Mouse (Mus musculus): ENCODE measurements at regions not wholly inside any gene's neighbourhood (a gene's known extent, or its start where the extent isn't known, plus 50 kb on each side); places are given as distances from the start of the nearest gene placed in this dataset.

GRCm38 (mm10) chrX:167088438-167088837 is 120.7 kb downstream of the Tmsb4x start:
- H3K4me2 ChIP-seq (ENCODE audit: low read depth, low read length): no peak overlapping the region
- H3K4me1 ChIP-seq (ENCODE audit: control insufficient read depth, insufficient read depth, low read length): no peaks in the 10 kb centered on the region
- DNase-seq (ENCODE audit: low spot score) (no peak), ATAC-seq (replicated peaks; ENCODE audit: insufficient number of reproducible peaks, low FRiP score, low TSS enrichment, low read depth) (no peak)
- H3K9me3 ChIP-seq (replicated peaks; ENCODE audit: control insufficient read depth, low read length): no peaks in the 10 kb centered on the region
- no peaks in the 10 kb centered on the region for H3K27me3 ChIP-seq (ENCODE audit: control insufficient read depth, insufficient read depth, low read length)
- no peak overlapping the region for H3K27ac ChIP-seq (replicated peaks; ENCODE audit: low read depth, low read length)
- H3K9ac ChIP-seq (replicated peaks; ENCODE audit: low read length): no peak overlapping the region
- H3K4me3 ChIP-seq (ENCODE audit: low read depth, low read length): no peak overlapping the region
- WGBS: 38% methylated on average over 2 of the region's 2 CpGs
- H3K36me3 ChIP-seq (replicated peaks; ENCODE audit: control insufficient read depth, insufficient read depth, low read depth, low read length): no peaks in the 10 kb centered on the region

DNA sequence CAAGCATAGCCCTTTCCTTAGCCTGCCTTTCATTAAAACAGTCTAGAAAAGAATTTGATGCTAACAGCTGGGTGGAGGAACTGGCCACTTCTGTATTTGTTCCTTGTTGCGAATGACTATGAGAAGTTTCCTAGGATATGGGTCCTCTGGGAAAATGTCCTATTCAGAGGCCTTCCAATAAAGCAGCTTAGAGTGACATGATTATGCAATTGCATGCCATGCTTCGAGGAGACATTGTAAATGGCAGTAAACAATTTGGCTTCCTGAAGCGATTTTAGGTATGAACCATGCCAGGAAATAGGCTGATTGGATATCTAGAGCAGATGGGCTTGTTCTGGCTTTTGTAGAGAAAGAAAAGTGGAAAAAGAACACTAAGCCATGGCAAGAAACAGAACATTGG is 128.3 kb downstream of the Tmsb4x start:
- no peak overlapping the region for H3K4me3 ChIP-seq (ENCODE audit: low read depth, low read length)
- ATAC-seq (replicated peaks; ENCODE audit: insufficient number of reproducible peaks, low FRiP score, low TSS enrichment, low read depth) (no peak), DNase-seq (ENCODE audit: low spot score) (no peak)
- H3K27ac ChIP-seq (replicated peaks; ENCODE audit: low read depth, low read length): no peak overlapping the region
- H3K4me1 ChIP-seq (ENCODE audit: control insufficient read depth, insufficient read depth, low read length): no peaks in the 10 kb centered on the region
- H3K9me3 ChIP-seq (replicated peaks; ENCODE audit: control insufficient read depth, low read length): no peaks in the 10 kb centered on the region
- no peak overlapping the region for H3K9ac ChIP-seq (replicated peaks; ENCODE audit: low read length)
- 68% methylated on average over 3 of the region's 3 CpGs for WGBS
- no peaks in the 10 kb centered on the region for H3K36me3 ChIP-seq (replicated peaks; ENCODE audit: control insufficient read depth, insufficient read depth, low read depth, low read length)
- H3K4me2 ChIP-seq (ENCODE audit: low read depth, low read length): no peak overlapping the region
- no peaks in the 10 kb centered on the region for H3K27me3 ChIP-seq (ENCODE audit: control insufficient read depth, insufficient read depth, low read length)

DNA sequence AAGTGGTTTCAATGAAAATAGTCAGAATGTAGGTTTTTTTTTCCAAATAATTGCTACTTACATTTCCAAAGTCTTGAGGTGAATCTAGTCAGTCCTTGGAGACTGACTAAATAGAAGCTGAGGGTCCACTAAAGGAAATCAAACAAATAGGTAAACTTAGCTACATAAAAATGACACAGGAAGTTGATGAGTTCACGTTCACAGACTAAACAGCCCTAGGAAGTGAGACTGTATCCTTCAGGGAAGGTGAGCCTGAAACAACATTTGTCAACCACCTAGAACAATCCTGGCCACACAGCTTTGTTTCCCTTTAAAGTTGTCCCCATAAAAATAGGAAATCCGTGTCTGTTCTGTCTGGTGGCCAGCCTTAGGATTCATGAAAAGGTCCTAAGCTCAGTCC is 140.0 kb downstream of the Tmsb4x start:
- no peaks in the 10 kb centered on the region for H3K4me1 ChIP-seq (ENCODE audit: control insufficient read depth, insufficient read depth, low read length)
- no peak overlapping the region for H3K4me2 ChIP-seq (ENCODE audit: low read depth, low read length)
- no peak overlapping the region for H3K9ac ChIP-seq (replicated peaks; ENCODE audit: low read length)
- H3K36me3 ChIP-seq (replicated peaks; ENCODE audit: control insufficient read depth, insufficient read depth, low read depth, low read length): no peaks in the 10 kb centered on the region
- H3K27ac ChIP-seq (replicated peaks; ENCODE audit: low read depth, low read length): no peak overlapping the region
- H3K27me3 ChIP-seq (ENCODE audit: control insufficient read depth, insufficient read depth, low read length): no peaks in the 10 kb centered on the region
- 77% methylated on average over 2 of the region's 2 CpGs for WGBS
- no peaks in the 10 kb centered on the region for H3K9me3 ChIP-seq (replicated peaks; ENCODE audit: control insufficient read depth, low read length)
- DNase-seq (ENCODE audit: low spot score) (no peak), ATAC-seq (replicated peaks; ENCODE audit: insufficient number of reproducible peaks, low FRiP score, low TSS enrichment, low read depth) (no peak)
- no peak overlapping the region for H3K4me3 ChIP-seq (ENCODE audit: low read depth, low read length)

- ATAC-seq (replicated peaks; ENCODE audit: insufficient number of reproducible peaks, low FRiP score, low TSS enrichment, low read depth) (no peak), DNase-seq (ENCODE audit: low spot score) (peak; percentile 4)
- H3K4me3 ChIP-seq (ENCODE audit: low read depth, low read length): no peak overlapping the region
- H3K27ac ChIP-seq (replicated peaks; ENCODE audit: low read depth, low read length): no peak overlapping the region
- H3K36me3 ChIP-seq (replicated peaks; ENCODE audit: control insufficient read depth, insufficient read depth, low read depth, low read length): no peaks in the 10 kb centered on the region
- no peak overlapping the region for H3K4me2 ChIP-seq (ENCODE audit: low read depth, low read length)
- 47% methylated on average over 3 of the region's 3 CpGs for WGBS
- H3K9me3 ChIP-seq (replicated peaks; ENCODE audit: control insufficient read depth, low read length): no peaks in the 10 kb centered on the region
- H3K4me1 ChIP-seq (ENCODE audit: control insufficient read depth, insufficient read depth, low read length): no peaks in the 10 kb centered on the region
- H3K27me3 ChIP-seq (ENCODE audit: control insufficient read depth, insufficient read depth, low read length): no peaks in the 10 kb centered on the region
- H3K9ac ChIP-seq (replicated peaks; ENCODE audit: low read length): no peak overlapping the region
Measured at GRCm38 (mm10) chrX:167067918-167068317, 141.2 kb downstream of the Tmsb4x start.

GRCm38 (mm10) chrX:167063881-167064280 is 145.2 kb downstream of the Tmsb4x start:
- 56% methylated on average over 4 of the region's 4 CpGs for WGBS
- Histone ChIP-seq H3K27me3 (ENCODE audit: control insufficient read depth, insufficient read depth, low read length) (no peaks in the 10 kb centered on the region; the same call in 1 of the 2 replicates), H3K4me2 (ENCODE audit: low read depth, low read length) (no peak overlapping the region), H3K27ac (replicated peaks; ENCODE audit: low read depth, low read length) (no peak overlapping the region), H3K9me3 (replicated peaks; ENCODE audit: control insufficient read depth, low read length) (no peaks in the 10 kb centered on the region), H3K4me3 (ENCODE audit: low read depth, low read length) (no peak overlapping the region), H3K9ac (replicated peaks; ENCODE audit: low read length) (no peak overlapping the region), H3K4me1 (ENCODE audit: control insufficient read depth, insufficient read depth, low read length) (no peaks in the 10 kb centered on the region), H3K36me3 (replicated peaks; ENCODE audit: control insufficient read depth, insufficient read depth, low read depth, low read length) (no peaks in the 10 kb centered on the region)
- DNase-seq (ENCODE audit: low spot score): no peak
- ATAC-seq (replicated peaks; ENCODE audit: insufficient number of reproducible peaks, low FRiP score, low TSS enrichment, low read depth): no peak

DNA sequence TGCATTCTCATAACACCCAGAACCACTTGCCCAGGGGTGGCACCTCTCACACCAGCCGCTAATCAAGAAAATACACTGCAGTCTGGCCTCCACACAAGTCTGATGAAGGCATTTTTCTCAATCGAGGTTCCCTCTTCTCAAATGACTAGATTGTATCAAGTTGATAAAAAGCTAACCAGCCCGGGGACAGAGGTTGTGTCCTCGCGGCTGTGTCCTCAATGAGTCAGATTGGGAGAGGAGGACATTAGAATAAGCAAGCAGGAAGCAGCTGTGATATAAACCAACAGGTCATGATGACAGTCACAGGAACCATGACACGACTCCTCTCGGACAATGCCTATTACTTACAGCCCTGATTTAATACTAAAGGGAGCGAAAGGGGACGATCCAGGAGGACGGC is 156.7 kb downstream of the Tmsb4x start:
- Histone ChIP-seq H3K4me2 (ENCODE audit: low read depth, low read length) (no peak overlapping the region), H3K9me3 (replicated peaks; ENCODE audit: control insufficient read depth, low read length) (no peaks in the 10 kb centered on the region), H3K27ac (replicated peaks; ENCODE audit: low read depth, low read length) (no peak overlapping the region), H3K4me3 (ENCODE audit: low read depth, low read length) (no peak overlapping the region), H3K4me1 (ENCODE audit: control insufficient read depth, insufficient read depth, low read length) (no peaks in the 10 kb centered on the region), H3K36me3 (replicated peaks; ENCODE audit: control insufficient read depth, insufficient read depth, low read depth, low read length) (no peaks in the 10 kb centered on the region), H3K27me3 (ENCODE audit: control insufficient read depth, insufficient read depth, low read length) (no peaks in the 10 kb centered on the region), H3K9ac (replicated peaks; ENCODE audit: low read length) (no peak overlapping the region)
- ATAC-seq (replicated peaks; ENCODE audit: insufficient number of reproducible peaks, low FRiP score, low TSS enrichment, low read depth) (no peak), DNase-seq (ENCODE audit: low spot score) (no peak)
- WGBS: 84% methylated on average over 10 of the region's 10 CpGs

DNA sequence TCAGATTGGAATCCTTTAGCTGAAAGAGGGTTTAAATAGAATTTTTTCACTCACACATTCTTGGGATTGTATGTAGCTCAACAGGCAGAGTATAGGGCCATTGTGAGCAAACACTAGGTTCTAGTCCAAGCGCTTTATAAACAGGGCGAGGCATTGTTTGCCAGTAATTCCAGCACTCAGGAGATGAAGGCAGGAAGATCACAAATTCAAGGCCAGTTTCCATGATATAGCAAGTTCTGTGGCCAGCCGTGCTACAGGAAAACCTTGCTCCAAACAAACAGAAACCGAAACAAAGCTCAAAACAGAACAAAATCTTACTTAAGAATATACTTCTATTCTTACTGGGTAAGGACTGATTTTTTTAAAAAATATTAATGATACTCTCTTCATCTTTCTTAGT is 159.0 kb downstream of the Tmsb4x start:
- Histone ChIP-seq H3K4me1 (ENCODE audit: control insufficient read depth, insufficient read depth, low read length) (no peaks in the 10 kb centered on the region), H3K9ac (replicated peaks; ENCODE audit: low read length) (no peak overlapping the region), H3K36me3 (replicated peaks; ENCODE audit: control insufficient read depth, insufficient read depth, low read depth, low read length) (no peaks in the 10 kb centered on the region), H3K27me3 (ENCODE audit: control insufficient read depth, insufficient read depth, low read length) (no peaks in the 10 kb centered on the region), H3K9me3 (replicated peaks; ENCODE audit: control insufficient read depth, low read length) (no peaks in the 10 kb centered on the region), H3K4me2 (ENCODE audit: low read depth, low read length) (no peak overlapping the region), H3K4me3 (ENCODE audit: low read depth, low read length) (no peak overlapping the region), H3K27ac (replicated peaks; ENCODE audit: low read depth, low read length) (no peak overlapping the region)
- DNase-seq (ENCODE audit: low spot score) (no peak), ATAC-seq (replicated peaks; ENCODE audit: insufficient number of reproducible peaks, low FRiP score, low TSS enrichment, low read depth) (no peak)
- WGBS: 91% methylated on average over 4 of the region's 4 CpGs

- Histone ChIP-seq H3K9ac (replicated peaks; ENCODE audit: low read length) (no peak overlapping the region), H3K27ac (replicated peaks; ENCODE audit: low read depth, low read length) (no peak overlapping the region), H3K4me2 (ENCODE audit: low read depth, low read length) (no peak overlapping the region), H3K4me1 (ENCODE audit: control insufficient read depth, insufficient read depth, low read length) (no peaks in the 10 kb centered on the region), H3K9me3 (replicated peaks; ENCODE audit: control insufficient read depth, low read length) (no peaks in the 10 kb centered on the region), H3K27me3 (ENCODE audit: control insufficient read depth, insufficient read depth, low read length) (no peaks in the 10 kb centered on the region), H3K36me3 (replicated peaks; ENCODE audit: control insufficient read depth, insufficient read depth, low read depth, low read length) (no peaks in the 10 kb centered on the region), H3K4me3 (ENCODE audit: low read depth, low read length) (no peak overlapping the region)
- WGBS: 77% methylated on average over 5 of the region's 5 CpGs
- DNase-seq (ENCODE audit: low spot score) (peak; percentile 18), ATAC-seq (replicated peaks; ENCODE audit: insufficient number of reproducible peaks, low FRiP score, low TSS enrichment, low read depth) (no peak)
Measured at GRCm38 (mm10) chrX:167049191-167049968, 159.7 kb downstream of the Tmsb4x start.

Measured in embryonic facial prominence, embryonic 11.5 days (tissue).